Mouse (Mus musculus) left cerebral cortex, postnatal 36 days (tissue): ENCODE results near the gene Otop2. TPM values are rescaled to one million over a fixed set of nuclear protein-coding genes. Genes with fewer than 3 reads are reported as not detected.

ENCODE experiments used
- DNase-seq, 2 experiments: peaks; one replicate each; pipeline ENCODE4 v3.0.0; 2021 to 2022; ENCODE audit warnings: low spot score in 2 of 2, mixed read lengths in 1 of 2
- intact Hi-C: fragments of 180-260 bp; cut with DNase I; formaldehyde crosslinking; loops from one replicate; pipeline ENCODE4 v1.15.1; 2025
- total RNA-seq, 2 experiments: library from RNA; stranded (reverse); gene quantifications; 2 replicates each; pipeline ENCODE4 v1.2.3; 2021

The Otop2 gene
- total RNA-seq, 2 experiments from 2014 or later: 1.1 to 2.1 TPM

GRCm38 (mm10) chr11:115371354-115371753 lies 64.4 kb downstream of the Otop2 start:
- intact Hi-C loops: no loop called here
- DNase-seq: no peak

GRCm38 (mm10) chr11:115372015-115372414 lies 65.1 kb downstream of the Otop2 start:
- intact Hi-C loops: no loop called here
- DNase-seq: no peak

- intact Hi-C loops: no loop called here
- DNase-seq: no peak
These were observed 65.8 kb downstream of the Otop2 start for GRCm38 (mm10) chr11:115372737-115373136.

DNA sequence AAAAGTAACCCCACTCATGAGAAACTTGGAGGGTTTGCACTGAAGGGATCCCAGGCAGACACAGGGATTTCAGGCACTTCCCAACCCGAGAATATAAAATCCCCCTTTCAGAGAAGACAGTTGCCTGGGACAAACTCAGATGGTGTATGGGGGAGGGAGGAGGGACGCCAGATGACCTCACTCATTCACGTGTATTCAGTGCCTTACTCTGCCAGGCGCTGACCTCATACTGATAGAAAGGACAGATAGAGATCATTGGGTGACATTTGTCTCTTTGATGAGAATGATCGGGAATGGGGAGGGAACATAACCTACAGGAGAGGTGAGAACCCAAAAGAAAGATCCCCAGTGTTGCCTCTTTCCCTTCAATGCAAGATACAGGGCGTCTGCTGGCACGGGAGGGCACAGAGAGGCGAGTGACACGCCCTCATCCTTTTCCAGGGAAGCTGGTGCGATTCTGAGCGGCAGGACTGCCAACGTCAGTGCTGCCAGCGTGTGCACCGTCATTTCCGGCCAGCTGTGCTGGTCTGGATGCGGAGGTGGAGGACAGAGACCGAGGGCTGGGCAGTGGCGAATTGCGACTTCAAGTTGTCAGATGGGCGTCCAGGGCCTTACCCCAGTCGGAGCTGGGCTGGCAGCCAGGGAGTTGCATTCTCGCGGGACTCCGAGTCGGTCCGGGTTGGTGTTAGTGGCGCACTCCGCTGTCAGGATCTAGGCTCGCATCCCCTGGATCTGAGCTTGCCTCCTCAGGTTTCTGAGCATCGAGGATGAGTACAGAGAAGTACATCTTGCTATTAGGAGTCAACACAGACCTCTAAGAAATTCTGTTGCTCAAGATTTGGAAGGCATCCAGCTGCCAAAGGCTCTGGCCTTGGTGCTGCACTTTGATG lies 67.1 kb downstream of the Otop2 start:
- DNase-seq: peak; percentile 73 to 78
- intact Hi-C loops: no loop called here

DNA sequence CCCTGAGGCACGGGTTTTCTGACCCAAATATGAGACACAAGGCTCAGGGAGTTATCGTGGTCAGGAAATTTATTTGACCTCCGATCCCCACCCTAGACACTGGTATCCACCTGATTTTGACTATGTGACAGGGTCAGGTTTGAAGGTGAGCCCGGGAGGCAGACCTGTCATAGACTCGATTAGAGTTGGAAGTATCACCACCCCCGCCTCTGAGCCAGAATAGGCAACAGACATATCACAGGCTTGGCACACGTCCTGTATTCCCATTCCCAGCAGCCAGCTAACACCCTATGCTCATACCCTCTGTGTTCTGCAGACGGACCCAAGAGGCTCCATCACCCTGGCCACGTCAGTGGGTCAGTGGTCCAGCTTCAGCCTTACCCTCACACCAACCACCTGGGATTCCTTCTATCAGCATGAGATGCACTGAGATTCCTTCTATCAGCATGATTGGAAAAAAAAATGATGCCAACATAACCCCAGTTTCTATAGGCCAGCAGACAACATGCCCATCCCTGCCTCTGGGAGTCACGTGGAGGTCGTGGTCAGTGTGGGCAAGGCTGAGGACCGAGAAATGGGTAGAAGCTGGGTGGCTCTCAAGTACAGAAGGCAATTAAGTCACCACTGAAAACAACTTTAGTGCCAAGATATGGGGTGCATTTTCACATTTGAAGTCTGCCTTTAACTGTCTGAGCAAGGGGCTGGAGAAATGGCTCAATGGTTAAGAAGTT lies 67.9 kb downstream of the Otop2 start:
- DNase-seq: peak; percentile 37 to 45
- intact Hi-C loops: no loop called here

- intact Hi-C loops: no loop called here
These were observed 69.8 kb downstream of the Otop2 start for GRCm38 (mm10) chr11:115376722-115377121.

GRCm38 (mm10) chr11:115377254-115377653 lies 70.3 kb downstream of the Otop2 start:
- intact Hi-C loops: no loop called here
- no peak for DNase-seq

More at GRCm38 (mm10) chr11:115376722-115377121, 69.8 kb downstream of the Otop2 start:
- DNase-seq: no peak

DNA sequence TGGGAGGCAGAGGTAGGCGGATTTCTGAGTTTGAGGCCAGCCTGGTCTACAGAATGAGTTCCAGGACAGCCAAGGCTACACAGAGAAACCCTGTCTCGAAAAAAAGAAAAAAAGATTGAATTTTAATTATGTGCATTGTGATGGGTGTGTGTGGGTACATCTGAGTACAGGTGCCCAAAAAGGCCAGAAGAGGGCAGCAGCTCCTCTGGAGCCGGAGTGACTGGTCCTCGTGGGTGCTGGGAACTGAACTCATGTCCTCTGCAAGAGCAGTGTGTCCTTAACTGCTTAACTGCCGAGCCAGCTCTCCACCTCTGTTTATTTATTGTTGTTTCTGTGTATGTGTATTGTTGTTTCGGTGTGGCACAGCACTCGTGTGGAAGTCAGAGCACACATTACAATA lies 70.9 kb downstream of the Otop2 start:
- DNase-seq: no peak
- intact Hi-C loops: no loop called here

- intact Hi-C loops: no loop called here
- DNase-seq: no peak
These were observed 74.3 kb downstream of the Otop2 start for GRCm38 (mm10) chr11:115381276-115381675.

Other genes with a start within 250 kb of the Otop2 start
- not detected for gene Cd300e, start 245.0 kb upstream of the Otop2 start, total RNA-seq
- 1 to 10 TPM; 1.1 to 1.9 TPM for gene Rab37, start 215.7 kb upstream of the Otop2 start, total RNA-seq
- gene Cd300lf, start 173.2 kb upstream of the Otop2 start, total RNA-seq: under 1 TPM; 0.44 to 0.48 TPM
- 10 to 100 TPM; 76.4 to 82.8 TPM for gene Slc9a3r1, start 143.8 kb upstream of the Otop2 start, total RNA-seq
- gene Tmem104, start 119.7 kb upstream of the Otop2 start, total RNA-seq: 10 to 100 TPM; 14.2 to 15.4 TPM
- 10 to 100 TPM; 25.2 to 30.1 TPM for gene Nat9, start 119.3 kb upstream of the Otop2 start, total RNA-seq
- 10 to 100 TPM; 38.6 to 42.5 TPM for gene Grin2c, start 39.9 kb upstream of the Otop2 start, total RNA-seq
- gene Fdxr, start 30.1 kb upstream of the Otop2 start, total RNA-seq: 10 to 100 TPM; 14.2 to 22.5 TPM
- gene Fads6, start 9.5 kb upstream of the Otop2 start, total RNA-seq: 10 to 100 TPM; 12.7 to 13.0 TPM
- gene Ush1g, start 14.9 kb downstream of the Otop2 start, total RNA-seq: under 1 TPM; 0.39 to 0.49 TPM
- under 1 TPM in 1 of 2 experiments, not detected in 1; 0.12 TPM for gene Otop3, start 27.6 kb downstream of the Otop2 start, total RNA-seq
- gene Hid1, start 60.6 kb downstream of the Otop2 start, total RNA-seq: 100 to 1,000 TPM; 106 to 107 TPM
- 10 to 100 TPM; 20.6 to 23.1 TPM for gene Cdr2l, start 74.8 kb downstream of the Otop2 start, total RNA-seq
- 100 to 1,000 TPM; 115 to 119 TPM for gene Mrpl58, start 96.6 kb downstream of the Otop2 start, total RNA-seq
- gene Atp5h, start 112.8 kb downstream of the Otop2 start, total RNA-seq: 100 to 1,000 TPM; 417 to 474 TPM
- gene Kctd2, start 113.0 kb downstream of the Otop2 start, total RNA-seq: 10 to 100 TPM; 72.0 to 79.2 TPM
- gene Trim80, start 133.4 kb downstream of the Otop2 start, total RNA-seq: not detected
- gene Slc16a5, start 155.3 kb downstream of the Otop2 start, total RNA-seq: not detected
- 10 to 100 TPM; 13.0 to 13.5 TPM for gene Armc7, start 168.5 kb downstream of the Otop2 start, total RNA-seq
- gene Nt5c, start 184.7 kb downstream of the Otop2 start, total RNA-seq: 10 to 100 TPM; 61.0 to 69.8 TPM
- gene Jpt1, start 207.2 kb downstream of the Otop2 start, total RNA-seq: 100 to 1,000 TPM; 143 to 159 TPM
- gene Sumo2, start 229.1 kb downstream of the Otop2 start, total RNA-seq: 100 to 1,000 TPM; 291 to 294 TPM